Mouse (Mus musculus): Measurements from ENCODE around the gene Krtap4-13.

GRCm38 (mm10) chr11:99837966-99838365 is 28.3 kb upstream of the Krtap4-13 start, which contains the start of gene 2300003K06Rik:
- TF ChIP-seq POLR2A (IDR thresholded peaks at IDR 0.05; ENCODE audit: insufficient read depth, low read depth, low read length) (no peak), CTCF (IDR thresholded peaks at IDR 0.05; ENCODE audit: insufficient read depth, low read depth, low read length) (no peak)
